Mouse (Mus musculus) liver, adult 10 weeks (tissue): ENCODE measurements around the gene Smn1. TPM values are rescaled to one million over a fixed set of nuclear protein-coding genes. Genes with fewer than 3 reads are reported as not detected.

Experiments
- polyA plus RNA-seq: library from polyadenylated mRNA; stranded (reverse); fragments of 350-450 nt; fragmentation: Illumina TruSeq; extraction: RNeasy Lipid Tissue Mini Kit (QIAGEN cat#74804); gene quantifications from one replicate; pipeline ENCODE4 v1.2.3, GENCODE M21; 2014; ENCODE audit warnings: low read depth, low replicate concordance

The Smn1 gene
- 13.3 TPM for polyA plus RNA-seq

GRCm38 (mm10) chr13:100124423-100125257 is at the start of gene Smn1:
Smn1 (plus strand) TSS chr13:100124852.

GRCm38 (mm10) chr13:100103748-100104254 is 20.9 kb upstream of the Smn1 start, which contains the start of gene Bdp1:
Bdp1 (minus strand) TSS chr13:100104070.

GRCm38 (mm10) chr13:100107652-100108472 is 16.8 kb upstream of the Smn1 start, which contains the start of gene Serf1:
Serf1 (plus strand) TSS chr13:100108012.

Other genes with a start within 250 kb of the Smn1 start
- not detected for gene Cartpt, start 223.8 kb upstream of the Smn1 start, polyA plus RNA-seq
- 102 TPM for gene Mccc2, start 109.2 kb upstream of the Smn1 start, polyA plus RNA-seq
- 11.1 TPM for gene Bdp1, start 20.8 kb upstream of the Smn1 start, polyA plus RNA-seq
- 34.0 TPM for gene Serf1, start 16.8 kb upstream of the Smn1 start, polyA plus RNA-seq
- 3.4 TPM for gene Naip2, start 77.2 kb downstream of the Smn1 start, polyA plus RNA-seq
- 1.7 TPM for gene Naip5, start 121.5 kb downstream of the Smn1 start, polyA plus RNA-seq
- gene Naip6, start 192.8 kb downstream of the Smn1 start, polyA plus RNA-seq: 0.77 TPM